Mouse (Mus musculus): Measurements from ENCODE around the gene 4933412E24Rik. TPM values are rescaled to one million over a fixed set of nuclear protein-coding genes. Genes with fewer than 3 reads are reported as not detected.

The 4933412E24Rik gene
- total RNA-seq (2022): not detected

GRCm38 (mm10) chr15:60016513-60016912 lies at the start of gene 4933412E24Rik:
Gene 4933412E24Rik (minus strand): TSS chr15:60016613.
- no peak for DNase-seq (ENCODE audit: low spot score in 2 of 2)

DNA sequence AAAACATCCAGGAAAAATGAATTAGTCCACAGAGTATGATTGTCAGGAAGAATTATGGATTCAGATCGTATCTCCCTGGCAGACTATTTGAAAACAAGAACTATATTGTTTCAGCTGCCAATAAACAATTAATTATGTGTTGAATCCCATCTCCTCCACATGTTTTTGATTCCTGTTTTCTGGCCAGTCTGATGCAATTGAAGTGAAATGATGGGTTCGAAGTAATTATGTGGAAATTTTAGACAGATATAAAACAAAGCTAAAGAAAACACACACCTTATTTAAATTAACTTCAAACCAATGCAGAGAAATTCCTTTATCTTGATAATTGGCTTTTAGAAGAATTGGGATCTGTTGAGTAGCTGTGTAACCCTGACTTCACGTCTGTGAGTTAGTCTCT lies 14.3 kb upstream of the 4933412E24Rik start:
- DNase-seq (ENCODE audit: low spot score in 2 of 2): no peak

DNA sequence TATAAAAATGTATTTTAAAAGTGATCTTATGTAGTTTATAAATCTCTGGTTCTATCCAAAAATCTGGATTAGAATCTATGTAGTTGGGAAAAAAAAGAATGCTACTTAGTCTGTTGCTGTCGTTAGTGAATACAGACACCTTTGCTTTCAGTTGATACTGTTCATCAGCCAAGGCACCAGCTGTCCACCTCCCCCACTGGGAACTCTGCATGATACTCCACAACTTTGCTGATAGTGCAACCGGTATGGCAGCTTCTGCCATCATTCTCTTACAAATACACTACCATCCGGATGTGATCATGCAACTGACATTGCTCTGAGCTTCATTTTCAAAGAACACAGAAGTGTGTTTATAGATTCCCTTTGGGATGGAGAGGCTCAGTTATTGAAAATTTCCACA lies 4.8 kb upstream of the 4933412E24Rik start:
- DNase-seq (ENCODE audit: low spot score in 2 of 2): no peak

- DNase-seq (ENCODE audit: low spot score in 2 of 2): no peak
Observed at GRCm38 (mm10) chr15:60010199-60010598, 6.2 kb downstream of the 4933412E24Rik start.

DNA sequence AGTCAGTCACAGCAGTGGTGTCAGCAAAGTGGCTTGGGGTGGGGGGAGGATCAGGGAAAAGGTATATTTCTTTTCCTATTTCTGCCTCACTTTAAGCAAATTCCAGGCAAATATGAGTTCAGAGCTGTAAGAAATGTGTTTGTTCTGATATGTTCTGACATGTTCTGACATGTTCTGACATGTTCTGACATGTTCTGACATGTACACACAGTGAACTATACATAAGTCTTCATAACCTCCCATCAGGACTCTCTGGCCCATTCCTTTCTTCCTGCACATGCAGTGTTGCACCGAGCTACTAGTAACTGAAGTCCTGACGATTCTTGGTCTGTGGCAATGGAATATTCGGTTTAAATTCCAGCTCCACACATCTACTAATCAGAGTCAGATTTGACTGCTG lies 6.8 kb downstream of the 4933412E24Rik start:
- DNase-seq (ENCODE audit: low spot score in 2 of 2): no peak

GRCm38 (mm10) chr15:59983777-59984176 lies 32.6 kb downstream of the 4933412E24Rik start:
- DNase-seq (ENCODE audit: low spot score in 2 of 2): no peak

DNA sequence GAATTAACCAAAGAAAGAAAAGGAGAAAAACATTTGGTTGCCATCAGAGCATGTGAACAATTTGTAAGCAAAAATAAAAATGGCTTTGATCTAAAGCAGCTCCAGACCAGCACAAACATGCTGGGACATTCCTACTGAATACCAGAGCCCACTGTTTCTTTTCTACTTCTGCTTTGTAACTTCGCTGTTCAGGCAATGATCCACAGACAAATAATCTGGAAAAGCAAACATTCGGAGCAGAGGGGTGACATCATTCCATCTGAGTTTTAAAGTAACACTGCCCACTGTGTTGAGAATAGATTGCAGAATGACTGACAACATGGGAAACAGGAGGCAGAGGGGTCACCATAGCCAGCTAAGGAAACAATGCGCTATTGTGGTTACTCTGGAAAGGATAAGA lies 41.1 kb downstream of the 4933412E24Rik start:
- no peak for DNase-seq (ENCODE audit: low spot score in 2 of 2)

DNA sequence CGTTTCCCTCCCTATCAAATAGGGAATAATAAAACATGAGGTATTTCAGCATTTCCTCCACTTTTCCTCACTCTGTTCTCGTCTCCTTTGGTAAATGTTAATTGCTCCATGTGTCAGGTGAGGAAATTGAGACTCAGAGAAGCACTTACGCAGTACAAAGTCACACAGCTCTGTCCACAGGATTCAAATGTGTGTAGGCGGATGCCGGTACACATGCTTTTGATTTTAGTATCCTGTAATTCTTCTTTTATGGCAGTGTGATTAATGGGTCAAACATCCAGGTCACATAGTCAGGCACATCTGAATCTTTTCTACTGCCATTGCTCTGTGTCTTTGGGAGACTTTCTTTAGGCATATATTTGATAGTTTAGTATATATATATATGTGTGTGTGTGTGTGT lies 41.8 kb downstream of the 4933412E24Rik start:
- DNase-seq (ENCODE audit: low spot score in 2 of 2): no peak

- no peak for DNase-seq (ENCODE audit: low spot score in 2 of 2)
Observed at GRCm38 (mm10) chr15:59973651-59974519, 42.5 kb downstream of the 4933412E24Rik start.

Data from left cerebral cortex, adult 8-10 months (tissue).